Mouse (Mus musculus) cerebral cortex, adult 2 months (tissue): ENCODE measurements around the gene Sept3.

Source experiments
- WGBS: fragments of 180-500 bp; shearing (Covaris S2); methylation state at CpG from one replicate; pipeline ENCODE4 v1.1.7; 2018; 5-methylcytosine and 5-hydroxymethylcytosine counted together

Sept3 gene

GRCm38 (mm10) chr15:82274593-82274926 is at the start of gene Sept3:
Sept3 (plus strand) TSS chr15:82274893.
- 28% methylated on average over 6 of the region's 6 CpGs for WGBS

- WGBS, result 79% methylated on average over 5 of the region's 5 CpGs
Measured at GRCm38 (mm10) chr15:82225769-82226168, 48.9 kb upstream of the Sept3 start.

- 84% methylated on average over 11 of the region's 11 CpGs for WGBS
Measured at GRCm38 (mm10) chr15:82229542-82230045, 45.1 kb upstream of the Sept3 start.

GRCm38 (mm10) chr15:82230098-82230611 is 44.5 kb upstream of the Sept3 start:
- 89% methylated on average over 6 of the region's 6 CpGs for WGBS

GRCm38 (mm10) chr15:82231100-82231499 is 43.6 kb upstream of the Sept3 start:
- WGBS, result 78% methylated on average over 4 of the region's 4 CpGs

DNA sequence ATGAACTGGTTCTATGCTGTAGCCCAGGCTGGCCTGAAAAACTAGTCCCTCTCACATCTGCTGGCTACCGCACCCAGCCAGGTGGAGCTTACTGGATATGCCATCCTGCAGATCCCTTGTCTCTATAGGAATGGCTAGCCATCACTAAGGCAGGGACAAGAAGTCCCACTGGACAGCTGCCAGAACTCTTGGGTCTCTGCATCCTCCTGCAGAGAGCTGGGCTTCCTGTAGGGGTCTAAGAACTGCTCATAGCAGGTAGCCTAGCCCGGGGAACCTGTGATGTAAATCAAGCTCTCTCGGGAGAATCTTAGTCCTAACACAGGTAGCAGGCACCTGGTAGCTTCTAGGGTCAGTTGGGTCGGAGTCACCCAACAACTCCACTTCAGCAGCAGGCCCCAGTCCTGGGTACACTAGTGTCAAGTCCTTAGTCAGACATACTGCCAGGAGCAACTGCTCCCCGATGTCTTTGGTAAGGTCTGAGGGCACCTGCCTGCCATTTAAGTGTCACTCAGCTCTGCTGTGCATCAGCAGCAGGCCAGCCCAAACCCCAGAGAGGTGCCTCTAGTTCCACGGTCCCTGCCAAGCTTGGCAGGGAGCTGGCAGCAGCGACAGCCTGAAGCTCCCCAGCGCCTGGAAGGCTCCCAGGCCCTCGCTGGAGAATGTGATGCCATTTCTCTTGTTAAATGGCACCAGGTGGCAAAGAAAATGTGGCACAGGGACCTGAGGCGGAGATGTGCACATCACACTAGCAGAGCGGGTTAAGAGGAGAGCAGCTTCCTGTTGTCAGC is 42.9 kb upstream of the Sept3 start:
- WGBS, result 48% methylated on average over 11 of the region's 11 CpGs

DNA sequence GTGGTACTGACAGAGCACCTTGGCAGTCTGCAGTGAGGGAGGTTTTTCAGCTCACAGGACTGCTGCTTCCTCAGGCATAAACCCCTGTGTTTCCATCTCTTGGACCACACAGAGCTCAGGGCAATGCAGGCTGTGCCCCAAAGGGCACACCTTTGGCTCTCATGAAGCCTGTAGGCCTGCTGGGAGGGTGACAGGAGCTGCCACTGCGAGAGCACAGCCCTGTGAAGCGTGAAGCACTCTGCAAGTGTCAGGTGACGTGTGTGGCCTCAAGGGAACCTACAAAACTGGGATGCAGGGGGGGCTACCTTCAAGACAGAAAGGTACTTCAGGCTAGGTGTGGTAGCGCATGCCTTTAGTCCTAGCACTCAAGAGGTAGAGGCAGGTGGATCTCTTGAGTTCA is 42.0 kb upstream of the Sept3 start:
- 87% methylated on average over 4 of the region's 4 CpGs for WGBS

GRCm38 (mm10) chr15:82235661-82236060 is 39.0 kb upstream of the Sept3 start:
- 81% methylated on average over 10 of the region's 10 CpGs for WGBS

DNA sequence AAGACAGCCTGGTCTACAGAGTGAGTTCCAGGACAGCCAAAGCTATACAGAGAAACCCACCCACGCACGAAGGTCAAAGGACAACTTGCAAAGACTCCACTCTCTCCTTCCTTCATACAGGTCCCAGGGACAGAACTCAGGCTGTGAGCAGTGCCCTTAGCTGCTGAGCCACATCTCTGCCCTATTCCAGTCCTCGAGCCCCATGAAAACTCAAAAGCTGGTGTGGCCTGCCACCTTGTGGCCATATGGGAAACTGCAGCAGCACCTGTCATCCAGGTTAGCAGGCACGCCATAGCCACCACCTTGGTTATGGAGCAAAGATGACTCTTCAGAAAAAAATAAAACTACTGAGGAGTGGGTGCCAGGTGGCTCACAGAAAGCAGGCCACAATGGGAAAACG is 38.1 kb upstream of the Sept3 start:
- 17% methylated on average over 5 of the region's 5 CpGs for WGBS

- 66% methylated on average over 3 of the region's 3 CpGs for WGBS
Measured at GRCm38 (mm10) chr15:82243311-82243710, 31.4 kb upstream of the Sept3 start.

- WGBS, result 2% methylated on average over 12 of the region's 12 CpGs
Measured at GRCm38 (mm10) chr15:82243742-82244114, 31.0 kb upstream of the Sept3 start.

DNA sequence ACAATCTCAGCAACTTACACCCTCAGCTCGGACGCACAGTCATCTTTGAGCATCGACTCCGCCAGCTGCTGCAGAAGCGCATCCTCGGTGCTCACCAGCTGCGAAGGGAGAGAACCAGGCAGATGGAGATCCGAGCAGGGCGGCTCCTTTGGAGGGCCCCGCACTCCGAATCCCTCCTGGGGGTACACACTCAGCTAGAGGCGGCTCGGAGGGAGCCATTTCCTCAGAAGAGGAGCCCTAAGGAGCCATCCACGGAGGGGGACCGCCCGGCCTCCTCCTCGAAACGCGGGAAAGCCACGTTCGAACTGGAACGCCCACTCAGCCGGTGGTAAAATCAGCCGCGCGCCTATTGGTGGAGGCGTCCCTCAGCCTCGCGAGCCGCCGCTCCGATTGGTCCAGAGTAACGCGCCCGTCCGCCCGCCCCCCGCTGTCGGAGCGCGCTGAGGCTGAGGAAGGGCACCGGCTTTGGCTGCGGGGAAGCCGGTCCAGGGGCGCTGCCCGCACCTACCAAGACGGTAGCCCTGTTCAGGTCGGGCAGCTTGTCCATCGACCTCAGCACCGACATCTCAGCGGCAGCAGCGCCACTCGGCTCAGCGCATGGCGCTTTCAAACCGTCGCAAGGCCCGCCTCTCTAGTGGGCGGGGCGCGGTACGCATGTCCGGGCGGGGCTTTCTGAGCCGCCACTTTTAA is 30.4 kb upstream of the Sept3 start, which contains the start of gene Cenpm:
Cenpm (minus strand) TSS at position 634 of the 690 bp plus-strand sequence.
- under 1% methylated on average over 65 of the region's 65 CpGs for WGBS

DNA sequence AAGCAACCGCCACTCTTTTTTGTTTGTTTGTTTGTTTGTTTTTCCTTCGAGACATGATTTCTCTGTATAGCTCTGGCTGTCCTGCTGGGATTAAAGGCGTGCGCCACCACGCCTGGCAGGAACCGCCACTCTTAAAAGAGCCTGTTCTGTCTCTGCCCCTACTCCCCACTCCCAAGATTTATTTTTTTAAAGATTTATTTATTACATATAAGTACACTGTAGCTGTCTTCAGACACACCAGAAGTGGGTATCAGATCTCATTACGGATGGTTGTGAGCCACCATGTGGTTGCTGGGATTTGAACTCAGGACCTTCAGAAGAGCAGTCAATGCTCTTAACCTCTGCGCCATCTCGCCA is 29.9 kb upstream of the Sept3 start:
- 22% methylated on average over 9 of the region's 9 CpGs for WGBS

DNA sequence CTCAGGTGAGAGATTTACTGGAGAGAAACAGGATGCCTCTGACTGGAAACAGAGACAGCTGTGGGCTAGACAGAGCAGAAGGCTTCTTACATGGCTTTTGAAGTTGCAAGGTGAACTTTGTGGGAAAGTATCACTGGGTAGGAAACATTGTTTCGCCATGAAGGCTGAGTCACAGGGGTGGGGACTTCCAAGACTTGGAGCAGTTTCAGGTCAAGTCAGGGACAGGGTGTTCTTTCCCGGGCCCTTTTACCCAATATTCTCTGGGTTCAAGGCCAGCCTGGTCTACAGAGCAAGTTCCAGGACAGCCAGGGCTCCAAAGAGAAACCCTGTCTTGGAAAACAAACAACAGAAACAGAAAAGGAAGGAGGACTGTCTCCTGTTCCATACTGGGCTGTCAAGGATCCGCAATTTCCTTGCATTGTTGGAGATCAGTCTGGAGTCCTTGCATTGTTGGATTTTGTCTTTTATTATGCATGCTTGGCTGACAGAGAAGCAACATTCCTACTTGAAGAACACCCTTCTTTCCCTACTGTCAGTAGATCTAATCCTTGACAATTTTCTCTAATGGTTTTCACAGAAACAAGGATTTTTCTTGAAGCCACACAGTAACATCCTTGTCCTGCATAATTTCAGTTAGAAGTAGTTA is 27.4 kb upstream of the Sept3 start:
- 75% methylated on average over 3 of the region's 3 CpGs for WGBS

- WGBS, result 97% methylated on average over 3 of the region's 3 CpGs
Measured at GRCm38 (mm10) chr15:82251579-82251978, 23.1 kb upstream of the Sept3 start.

- WGBS, result 94% methylated on average over 6 of the region's 6 CpGs
Measured at GRCm38 (mm10) chr15:82252097-82252496, 22.6 kb upstream of the Sept3 start, which contains the start of gene 1500009C09Rik. 1500009C09Rik (plus strand) TSS chr15:82252397.

GRCm38 (mm10) chr15:82255248-82255647 is 19.4 kb upstream of the Sept3 start:
- 28% methylated on average over 4 of the region's 4 CpGs for WGBS

DNA sequence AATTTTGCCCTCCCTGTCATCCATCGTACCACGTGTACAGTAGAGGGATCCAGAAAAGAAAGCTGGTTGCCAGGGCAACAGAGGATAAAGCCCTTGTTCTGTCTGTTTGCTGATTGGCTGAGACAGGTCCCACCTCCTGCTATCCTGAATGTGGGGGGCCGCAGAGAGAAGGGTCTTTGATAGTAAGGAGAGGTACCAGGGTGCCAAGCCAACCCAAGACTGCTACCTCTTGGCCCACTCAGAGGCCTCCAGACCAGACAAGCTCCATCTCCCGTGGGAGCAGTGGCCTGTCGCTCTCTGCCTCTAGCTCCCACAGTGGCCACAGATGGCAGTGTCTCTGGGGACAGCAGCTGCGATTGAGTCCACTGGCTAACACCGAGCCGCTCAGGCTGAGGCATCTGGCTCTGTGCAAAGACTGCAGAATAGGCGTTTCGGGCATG is 18.7 kb upstream of the Sept3 start:
- 10% methylated on average over 10 of the region's 10 CpGs for WGBS

DNA sequence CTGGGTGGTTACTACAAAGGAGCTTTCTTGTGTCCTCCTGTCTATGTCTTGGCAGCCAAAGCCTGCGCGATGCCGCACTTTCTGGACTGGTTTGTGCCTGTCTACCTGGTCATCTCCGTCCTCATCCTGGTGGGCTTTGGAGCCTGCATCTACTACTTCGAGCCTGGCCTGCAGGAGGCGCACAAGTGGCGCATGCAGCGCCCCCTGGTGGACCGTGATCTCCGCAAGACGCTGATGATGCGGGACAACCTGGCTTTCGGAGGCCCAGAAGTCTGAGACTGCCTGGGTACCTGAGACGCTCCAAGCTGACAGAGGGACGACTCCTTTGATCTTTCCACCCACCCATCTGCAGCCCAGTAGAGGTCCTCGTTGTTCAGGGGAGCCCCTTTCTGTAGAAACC is 15.2 kb upstream of the Sept3 start:
- WGBS, result 20% methylated on average over 16 of the region's 16 CpGs

- 5% methylated on average over 6 of the region's 6 CpGs for WGBS
Measured at GRCm38 (mm10) chr15:82266356-82266755, 8.3 kb upstream of the Sept3 start.

GRCm38 (mm10) chr15:82268185-82268584 is 6.5 kb upstream of the Sept3 start:
- WGBS, result 35% methylated on average over 3 of the region's 3 CpGs

- WGBS, result 65% methylated on average over 9 of the region's 9 CpGs
Measured at GRCm38 (mm10) chr15:82268783-82269182, 5.9 kb upstream of the Sept3 start.
